ENCODE assay signal across 8 mouse cellular contexts in genomic region chr13:52651383-52652252, GRCm38 (mm10).
DNase-seq lines count a peak whose midpoint lies in the region; ATAC-seq and TF ChIP-seq lines count a peak whose summit lies in the region.

No protein-coding gene starts in this region.

- no peak overlapping the region for H3K9ac ChIP-seq in forebrain, postnatal 0 days

- H3K9me3 ChIP-seq in forebrain, postnatal 0 days (ENCODE audit: low read length) = no peaks in the 10 kb centered on the region

- no peaks in the 10 kb centered on the region for H3K27me3 ChIP-seq in forebrain, postnatal 0 days (ENCODE audit: insufficient read depth, low read length)

- ATAC-seq in forebrain, postnatal 0 days = peak; percentile 62

- no peaks in the 10 kb centered on the region for H3K36me3 ChIP-seq in forebrain, postnatal 0 days (ENCODE audit: insufficient read depth)

- no peaks in the 10 kb centered on the region for H3K4me1 ChIP-seq in forebrain, postnatal 0 days (ENCODE audit: insufficient read depth)

- TF ChIP-seq POLR2A in brain, embryonic 14.5 days (IDR thresholded peaks at IDR 0.05; ENCODE audit: borderline replicate concordance, extremely low read depth, insufficient read depth, insufficient read length, poor library complexity, severe bottlenecking) = no peak

- intact Hi-C loops in gastrocnemius, adult 2 months (cut with DNase I) = loop anchor here (1.0 to 5.0 kb wide), 2 partner anchors 446 to 706 kb away; no protein-coding TSS in a partner anchor
- intact Hi-C loops in gastrocnemius, postnatal 14 days (cut with DNase I; ENCODE audit: low total_unique reads) = no loop called here

- H3K4me3 ChIP-seq in gastrocnemius, adult 2 months = no peak overlapping the region
- H3K4me3 ChIP-seq in forebrain, postnatal 0 days (ENCODE audit: low read depth, low read length) = no peak overlapping the region

- peak; percentile 67 for TF ChIP-seq CTCF in gastrocnemius, adult 2 months (IDR thresholded peaks at IDR 0.05)
- peak; percentile 41; the same call in 1 of the 2 replicates for TF ChIP-seq CTCF in brain, embryonic 14.5 days (IDR thresholded peaks at IDR 0.05; ENCODE audit: borderline replicate concordance, extremely low read depth, insufficient read depth, insufficient read length)
- TF ChIP-seq CTCF in forebrain, postnatal 0 days (IDR thresholded peaks at IDR 0.05; ENCODE audit: low read depth) = peak; percentile 79

- no peak overlapping the region for H3K27ac ChIP-seq in gastrocnemius, adult 2 months
- H3K27ac ChIP-seq in forebrain, postnatal 0 days (ENCODE audit: low read depth, low read length) = no peak overlapping the region

- WGBS in forebrain, postnatal 0 days = 61% methylated on average over 11 of the region's 12 CpGs

- H3K4me2 ChIP-seq in forebrain, postnatal 0 days (ENCODE audit: low read depth) = no peak overlapping the region

- no peak for DNase-seq in gastrocnemius, adult 2 months
- no peak for DNase-seq in gastrocnemius, postnatal 14 days
- peak; percentile 50 for DNase-seq in CD4-positive helper T cell, adult 2 months (ENCODE audit: low read depth, low spot score)
- peak; percentile 85 for DNase-seq in brain, embryonic 14.5 days (ENCODE audit: low read depth)
- DNase-seq in forebrain, postnatal 0 days = peak; percentile 89
- peak; percentile 30 to 47 for DNase-seq in kidney, postnatal 4 days
- peak; percentile 86 for DNase-seq in mesoderm, embryonic 11.5 days (ENCODE audit: low read depth, low spot score)
- peak; percentile 36 for DNase-seq in thymus, postnatal 4 days

Comparison
In these comparisons a context has a peak if more than half of its experiments do, and no peak if none do; other contexts are left out.
1. DNase-seq: peak in CD4-positive helper T cell, adult 2 months (single experiment), brain, embryonic 14.5 days (single experiment), forebrain, postnatal 0 days (single experiment), kidney, postnatal 4 days (2 of 2), mesoderm, embryonic 11.5 days (single experiment) and thymus, postnatal 4 days (single experiment); none in gastrocnemius, adult 2 months (single experiment) and gastrocnemius, postnatal 14 days (single experiment).
2. Peak in every context shown above with its lines, with median percentiles within 50 percentile points of each other: CTCF ChIP-seq.